Mouse (Mus musculus) adrenal gland, adult 8-10 months (tissue): Measurements from ENCODE around the gene Znrf4. TPM values are rescaled to one million over a fixed set of nuclear protein-coding genes. Genes with fewer than 3 reads are reported as not detected.
"Not testable (repeated sequence)": the region's sequence is repeated elsewhere in the genome, so short reads cannot be mapped to it uniquely, and the experiment has no call there.

ENCODE experiments used
- DNase-seq: peaks from one replicate; pipeline ENCODE4 v3.0.0; 2022
- total RNA-seq, 4 experiments: library from RNA; stranded (reverse); gene quantifications; 2 replicates each; pipeline ENCODE4 v1.2.4; 2022

Znrf4 gene
- total RNA-seq, 4 experiments from 2014 or later: not detected

- no peak for DNase-seq
Observed at GRCm38 (mm10) chr17:56524943-56525342, 12.7 kb upstream of the Znrf4 start.

GRCm38 (mm10) chr17:56522744-56523143 lies 10.5 kb upstream of the Znrf4 start:
- no peak for DNase-seq

- no peak for DNase-seq
Observed at GRCm38 (mm10) chr17:56515690-56516410, 3.6 kb upstream of the Znrf4 start.

- no peak for DNase-seq
Observed at GRCm38 (mm10) chr17:56514916-56515315, 2.7 kb upstream of the Znrf4 start.

GRCm38 (mm10) chr17:56514330-56514729 lies 2.1 kb upstream of the Znrf4 start:
- DNase-seq: no peak

GRCm38 (mm10) chr17:56511707-56512090 lies 532 bp downstream of the Znrf4 start:
- no peak for DNase-seq

- DNase-seq: no peak
Observed at GRCm38 (mm10) chr17:56510970-56511706, 1.1 kb downstream of the Znrf4 start.

- no peak for DNase-seq
Observed at GRCm38 (mm10) chr17:56510473-56510969, 1.7 kb downstream of the Znrf4 start.

GRCm38 (mm10) chr17:56509707-56510472 lies 2.3 kb downstream of the Znrf4 start:
- DNase-seq: no peak

- DNase-seq: no peak
Observed at GRCm38 (mm10) chr17:56509021-56509640, 3.1 kb downstream of the Znrf4 start.

- peak; percentile 97 for DNase-seq
Observed at GRCm38 (mm10) chr17:56507161-56508068, 4.8 kb downstream of the Znrf4 start.

- no peak for DNase-seq
Observed at GRCm38 (mm10) chr17:56506417-56507065, 5.7 kb downstream of the Znrf4 start.

GRCm38 (mm10) chr17:56505401-56505800 lies 6.8 kb downstream of the Znrf4 start:
- DNase-seq: no peak

- DNase-seq: no peak
Observed at GRCm38 (mm10) chr17:56502526-56502925, 9.7 kb downstream of the Znrf4 start.

GRCm38 (mm10) chr17:56501635-56502400 lies 10.4 kb downstream of the Znrf4 start:
- DNase-seq: not testable (repeated sequence)

GRCm38 (mm10) chr17:56499229-56499628 lies 13.0 kb downstream of the Znrf4 start:
- DNase-seq: no peak

- DNase-seq: no peak
Observed at GRCm38 (mm10) chr17:56494480-56494879, 17.8 kb downstream of the Znrf4 start.

- DNase-seq: no peak
Observed at GRCm38 (mm10) chr17:56493841-56494240, 18.4 kb downstream of the Znrf4 start.

- DNase-seq: no peak
Observed at GRCm38 (mm10) chr17:56490438-56491152, 21.6 kb downstream of the Znrf4 start.
